Mouse (Mus musculus) cortical plate, adult 2 months (tissue): ENCODE data around the gene Cdc42ep1.

Experiments
- CTCF ChIP-seq: fragments of 200-500 bp; IDR thresholded peaks from 2 replicates; pipeline ENCODE4 v1.5.1; 2011; ENCODE audit warnings: mild to moderate bottlenecking, control low read depth, low read length; ENCODE audit not compliant: insufficient read depth; ENCODE audit errors: extremely low read depth
- POLR2A ChIP-seq: fragments of 200-500 bp; IDR thresholded peaks from 2 replicates; pipeline ENCODE4 v1.6.1; 2011; ENCODE audit warnings: mild to moderate bottlenecking, low read length, control low read depth; ENCODE audit not compliant: insufficient read depth; ENCODE audit errors: extremely low read depth

DNA sequence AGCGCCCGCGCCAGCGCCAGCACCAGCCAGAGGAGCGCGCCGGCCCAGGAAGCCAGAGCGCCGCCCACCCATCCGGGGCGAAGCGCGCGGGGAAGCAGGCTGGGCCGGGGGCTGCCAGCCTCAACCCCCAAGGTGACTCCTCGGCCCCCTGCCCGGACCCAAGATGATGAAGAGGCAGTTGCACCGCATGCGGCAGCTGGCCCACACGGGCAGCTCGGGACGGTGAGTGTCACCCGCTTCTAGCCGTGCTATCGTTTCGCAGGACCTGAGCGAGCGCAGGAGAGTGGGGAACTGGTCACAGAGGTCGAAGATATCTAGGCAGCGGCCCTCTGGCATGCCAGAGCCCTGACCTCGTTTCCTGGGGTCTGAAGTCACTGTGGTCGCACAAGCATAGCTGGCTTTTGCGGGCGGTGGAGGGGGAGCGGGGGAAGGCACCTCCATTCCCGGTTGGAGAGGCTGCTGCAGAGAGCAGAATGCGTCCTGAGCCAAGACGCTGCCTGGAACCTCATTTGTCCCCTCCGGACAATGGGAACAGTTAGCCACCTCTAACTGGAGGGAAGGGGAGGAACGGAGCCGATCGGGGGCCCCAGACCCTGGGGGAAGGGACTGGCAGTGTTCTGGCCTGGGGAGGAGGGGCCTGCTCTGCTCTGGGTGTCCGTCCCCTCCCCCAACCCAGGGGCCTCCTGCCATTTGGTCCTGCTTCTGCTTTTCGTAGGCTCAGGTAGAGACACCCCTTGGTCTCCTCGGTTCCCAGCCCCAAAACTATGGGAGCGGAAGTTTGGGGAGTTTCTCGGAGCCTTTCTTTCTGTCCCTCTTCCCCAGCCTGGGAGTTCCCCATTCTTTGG lies 57.5 kb downstream of the Cdc42ep1 start, which contains the start of gene Sh3bp1:
- no peak for TF ChIP-seq CTCF
- TF ChIP-seq POLR2A: peak; percentile 42; the same call in 1 of the 2 replicates
